Mouse (Mus musculus): ENCODE data around the gene Adgrb3. TPM values are rescaled to one million over a fixed set of nuclear protein-coding genes. Genes with fewer than 3 reads are reported as not detected.

Adgrb3 gene
- polyA plus RNA-seq, 1 experiment from 2014 or later: 0.58 TPM

DNA sequence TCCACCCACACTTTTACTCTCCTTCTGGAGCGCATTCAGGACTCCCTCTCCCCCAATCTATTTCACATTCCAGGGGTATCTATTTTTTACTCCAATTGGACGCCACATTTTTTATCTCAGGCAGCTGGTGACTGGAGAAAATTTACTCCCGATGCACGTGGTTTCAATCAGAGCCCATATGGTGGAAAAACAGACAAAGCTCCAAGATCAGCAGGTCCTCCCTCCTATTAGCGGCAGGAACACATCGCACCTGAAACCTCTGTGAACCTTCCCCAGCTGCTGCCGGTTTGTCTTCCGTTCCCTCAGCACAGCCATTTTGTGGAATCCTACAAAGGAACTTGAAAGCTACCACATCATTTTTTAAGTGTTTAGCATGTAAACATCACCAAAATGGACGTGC, 640.2 kb downstream of the Adgrb3 start:
- H3K27ac ChIP-seq (replicated peaks in 1 of 2; ENCODE audit: control insufficient read depth in 1 of 2, insufficient read depth in 1 of 2, low read depth in 2 of 2, low read length in 2 of 2): no peak overlapping the region
- H3K4me3 ChIP-seq (ENCODE audit: control insufficient read depth in 1 of 2, insufficient read depth in 1 of 2, low read depth in 1 of 2, low read length in 2 of 2): no peak overlapping the region
- no peak overlapping the region for H3K4me2 ChIP-seq (ENCODE audit: low read length)
- H3K36me3 ChIP-seq (ENCODE audit: control insufficient read depth, insufficient read depth, low read length): no peaks in the 10 kb centered on the region
- no peaks in the 10 kb centered on the region for H3K9me3 ChIP-seq (ENCODE audit: control insufficient read depth, low read length)
- WGBS: 40% methylated on average over 9 of the region's 9 CpGs
- H3K27me3 ChIP-seq (ENCODE audit: control insufficient read depth, insufficient read depth, low read length): no peaks in the 10 kb centered on the region
- H3K4me1 ChIP-seq (ENCODE audit: control insufficient read depth in 2 of 2, insufficient read depth in 2 of 2, low read length in 2 of 2): peaks cover 0 to 2% of the 10 kb centered on the region in 2 experiments; a peak in 1 of 4 replicates
- no peak overlapping the region for H3K9ac ChIP-seq (ENCODE audit: low read length)
- no peak for ATAC-seq (ENCODE audit: insufficient number of reproducible peaks, insufficient read depth, low FRiP score, low read depth)

DNA sequence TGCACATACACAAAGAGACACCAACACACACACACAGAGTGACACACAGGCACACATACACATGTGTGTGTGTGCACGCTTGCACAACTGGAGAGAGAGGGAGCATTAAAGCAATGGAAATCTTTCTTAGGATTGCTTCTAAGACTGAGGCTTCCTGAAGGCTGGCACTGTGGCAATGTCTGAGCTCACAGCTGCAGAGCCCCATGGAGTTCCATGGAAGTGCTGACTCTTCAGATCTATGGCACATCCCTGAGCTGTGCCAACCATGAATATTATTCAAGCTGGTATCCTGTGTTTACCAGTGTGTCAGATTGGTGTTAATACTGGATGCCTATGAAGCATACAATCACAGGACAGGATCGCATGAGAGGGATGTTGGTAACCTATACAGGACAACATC, 643.6 kb downstream of the Adgrb3 start:
- Histone ChIP-seq H3K36me3 (ENCODE audit: control insufficient read depth, insufficient read depth, low read length) (no peaks in the 10 kb centered on the region), H3K4me3 (ENCODE audit: control insufficient read depth in 1 of 2, insufficient read depth in 1 of 2, low read depth in 1 of 2, low read length in 2 of 2) (no peak overlapping the region), H3K4me2 (ENCODE audit: low read length) (no peak overlapping the region), H3K27ac (replicated peaks in 1 of 2; ENCODE audit: control insufficient read depth in 1 of 2, insufficient read depth in 1 of 2, low read depth in 2 of 2, low read length in 2 of 2) (no peak overlapping the region), H3K9ac (ENCODE audit: low read length) (no peak overlapping the region), H3K9me3 (ENCODE audit: control insufficient read depth, low read length) (no peaks in the 10 kb centered on the region), H3K27me3 (ENCODE audit: control insufficient read depth, insufficient read depth, low read length) (no peaks in the 10 kb centered on the region), H3K4me1 (ENCODE audit: control insufficient read depth in 2 of 2, insufficient read depth in 2 of 2, low read length in 2 of 2) (peaks cover 0 to 2% of the 10 kb centered on the region in 2 experiments; a peak in 1 of 4 replicates)
- no peak for ATAC-seq (ENCODE audit: insufficient number of reproducible peaks, insufficient read depth, low FRiP score, low read depth)
- 82% methylated on average over 2 of the region's 2 CpGs for WGBS

DNA sequence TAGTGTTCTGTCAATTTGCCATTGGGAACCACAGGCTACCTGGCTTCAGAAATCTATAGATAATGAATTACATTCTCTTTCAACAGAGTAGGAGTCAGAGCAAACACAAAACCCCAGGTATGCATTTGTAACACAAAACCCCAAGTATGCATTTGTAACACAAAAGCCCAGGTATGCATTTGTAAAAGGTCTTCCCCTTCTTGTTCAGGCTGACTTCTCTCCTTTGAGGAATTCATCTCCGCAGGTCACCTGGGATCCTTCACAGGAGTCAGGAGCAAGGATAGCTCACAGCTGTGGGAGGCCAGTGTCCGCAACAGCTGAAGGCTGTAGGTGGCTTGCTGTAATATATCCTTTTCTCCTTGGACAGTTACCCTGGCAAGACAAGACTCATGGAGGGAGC, 647.6 kb downstream of the Adgrb3 start:
- Histone ChIP-seq H3K9me3 (ENCODE audit: control insufficient read depth, low read length) (no peaks in the 10 kb centered on the region), H3K4me3 (ENCODE audit: control insufficient read depth in 1 of 2, insufficient read depth in 1 of 2, low read depth in 1 of 2, low read length in 2 of 2) (no peak overlapping the region), H3K27ac (replicated peaks in 1 of 2; ENCODE audit: control insufficient read depth in 1 of 2, insufficient read depth in 1 of 2, low read depth in 2 of 2, low read length in 2 of 2) (no peak overlapping the region), H3K36me3 (ENCODE audit: control insufficient read depth, insufficient read depth, low read length) (no peaks in the 10 kb centered on the region), H3K27me3 (ENCODE audit: control insufficient read depth, insufficient read depth, low read length) (no peaks in the 10 kb centered on the region), H3K4me2 (ENCODE audit: low read length) (no peak overlapping the region), H3K9ac (ENCODE audit: low read length) (no peak overlapping the region), H3K4me1 (ENCODE audit: control insufficient read depth in 2 of 2, insufficient read depth in 2 of 2, low read length in 2 of 2) (no peaks in the 10 kb centered on the region)
- 79% methylated on average over 2 of the region's 2 CpGs for WGBS
- ATAC-seq (ENCODE audit: insufficient number of reproducible peaks, insufficient read depth, low FRiP score, low read depth): no peak

- ATAC-seq (ENCODE audit: insufficient number of reproducible peaks, insufficient read depth, low FRiP score, low read depth): no peak
- Histone ChIP-seq H3K27ac (replicated peaks in 1 of 2; ENCODE audit: control insufficient read depth in 1 of 2, insufficient read depth in 1 of 2, low read depth in 2 of 2, low read length in 2 of 2) (no peak overlapping the region), H3K9ac (ENCODE audit: low read length) (no peak overlapping the region), H3K27me3 (ENCODE audit: control insufficient read depth, insufficient read depth, low read length) (no peaks in the 10 kb centered on the region), H3K4me3 (ENCODE audit: control insufficient read depth in 1 of 2, insufficient read depth in 1 of 2, low read depth in 1 of 2, low read length in 2 of 2) (no peak overlapping the region), H3K4me2 (ENCODE audit: low read length) (no peak overlapping the region), H3K36me3 (ENCODE audit: control insufficient read depth, insufficient read depth, low read length) (no peaks in the 10 kb centered on the region), H3K9me3 (ENCODE audit: control insufficient read depth, low read length) (no peaks in the 10 kb centered on the region), H3K4me1 (ENCODE audit: control insufficient read depth in 2 of 2, insufficient read depth in 2 of 2, low read length in 2 of 2) (no peaks in the 10 kb centered on the region)
- WGBS: 64% methylated on average over 6 of the region's 6 CpGs
These were observed 648.9 kb downstream of the Adgrb3 start for GRCm38 (mm10) chr1:25180615-25181014.

DNA sequence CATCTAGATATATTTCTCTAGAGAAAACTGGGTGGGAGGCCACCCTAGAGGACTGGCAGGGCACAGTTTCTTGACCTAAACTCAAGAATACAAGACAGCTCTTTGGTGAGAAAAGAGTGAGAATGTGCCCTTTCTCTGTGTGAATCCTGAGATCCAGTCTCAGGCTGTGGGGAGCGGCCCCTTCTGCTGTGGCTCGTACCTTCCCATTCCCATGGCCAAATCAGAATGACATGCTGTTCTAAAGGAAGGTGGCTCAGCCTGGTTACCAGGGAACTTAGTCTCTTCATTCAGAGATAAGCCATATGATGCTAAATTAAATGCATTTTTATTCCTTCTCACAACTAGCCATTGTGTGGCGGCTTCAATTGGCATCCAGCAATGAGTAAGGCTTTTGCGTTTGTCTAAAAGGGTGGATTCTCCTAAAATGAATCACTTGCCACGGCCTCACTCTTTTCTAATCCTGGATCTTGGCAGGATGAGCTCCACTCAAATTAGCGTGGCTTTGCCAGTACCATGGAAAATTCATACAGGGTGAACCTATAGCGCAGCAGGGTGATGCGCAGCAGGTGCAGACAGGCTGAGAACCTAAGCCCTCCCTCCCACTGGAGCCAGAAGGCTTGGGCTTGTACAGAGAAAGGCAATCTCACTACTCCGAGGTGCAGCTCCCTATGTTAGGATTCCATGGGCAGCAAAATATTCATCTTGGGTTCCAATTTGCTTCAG, 649.5 kb downstream of the Adgrb3 start:
- no peaks in the 10 kb centered on the region for H3K9me3 ChIP-seq (ENCODE audit: control insufficient read depth, low read length)
- H3K27me3 ChIP-seq (ENCODE audit: control insufficient read depth, insufficient read depth, low read length): no peaks in the 10 kb centered on the region
- no peak overlapping the region for H3K4me2 ChIP-seq (ENCODE audit: low read length)
- 55% methylated on average over 9 of the region's 9 CpGs for WGBS
- ATAC-seq (ENCODE audit: insufficient number of reproducible peaks, insufficient read depth, low FRiP score, low read depth): no peak
- no peak overlapping the region for H3K4me3 ChIP-seq (ENCODE audit: control insufficient read depth in 1 of 2, insufficient read depth in 1 of 2, low read depth in 1 of 2, low read length in 2 of 2)
- H3K4me1 ChIP-seq (ENCODE audit: control insufficient read depth in 2 of 2, insufficient read depth in 2 of 2, low read length in 2 of 2): no peaks in the 10 kb centered on the region
- no peak overlapping the region for H3K9ac ChIP-seq (ENCODE audit: low read length)
- no peaks in the 10 kb centered on the region for H3K36me3 ChIP-seq (ENCODE audit: control insufficient read depth, insufficient read depth, low read length)
- no peak overlapping the region for H3K27ac ChIP-seq (replicated peaks in 1 of 2; ENCODE audit: control insufficient read depth in 1 of 2, insufficient read depth in 1 of 2, low read depth in 2 of 2, low read length in 2 of 2)

DNA sequence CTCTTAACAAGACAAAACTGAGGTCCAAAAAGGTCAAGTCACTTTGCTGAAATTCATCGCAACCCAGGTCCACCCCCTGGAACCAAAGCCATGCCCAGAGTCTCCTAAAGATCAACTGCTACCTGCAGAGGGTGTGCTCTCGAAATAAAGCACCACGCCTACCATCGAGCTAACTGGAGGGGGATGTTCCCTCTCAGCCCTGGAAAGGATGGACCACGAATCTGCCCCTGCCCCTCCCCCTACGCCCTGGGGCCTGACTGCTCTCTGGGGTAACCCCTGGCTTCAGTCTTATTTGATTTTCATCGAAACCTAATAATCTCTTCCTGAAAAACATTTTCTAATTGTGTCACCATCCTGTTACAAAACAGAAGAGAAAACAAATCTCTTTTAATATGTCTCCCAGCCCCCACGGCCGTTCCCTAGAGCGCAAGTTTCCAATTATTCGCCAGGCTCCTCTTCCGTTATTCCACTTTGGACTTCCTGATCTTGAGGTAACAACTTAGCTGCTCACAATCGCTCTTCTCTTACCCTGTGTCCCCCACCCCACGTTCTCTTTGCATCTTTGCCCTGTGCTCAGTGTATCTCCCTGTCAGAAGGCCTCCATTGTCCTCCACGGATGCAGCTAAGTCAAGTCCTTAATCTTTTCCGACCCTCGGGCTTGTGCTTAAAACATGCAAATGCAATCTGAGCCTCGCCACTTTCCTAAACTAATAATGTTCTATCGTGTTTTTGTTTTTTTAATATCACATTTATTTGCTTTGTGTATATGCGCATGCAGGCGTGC, 651.0 kb downstream of the Adgrb3 start:
- WGBS: 43% methylated on average over 21 of the region's 21 CpGs
- H3K4me2 ChIP-seq (ENCODE audit: low read length): no peak overlapping the region

GRCm38 (mm10) chr1:25167120-25167519, 662.4 kb downstream of the Adgrb3 start:
- H3K9ac ChIP-seq (ENCODE audit: low read length): no peak overlapping the region
- H3K4me2 ChIP-seq (ENCODE audit: low read length): no peak overlapping the region
- 83% methylated on average over 5 of the region's 5 CpGs for WGBS
- H3K9me3 ChIP-seq (ENCODE audit: control insufficient read depth, low read length): no peaks in the 10 kb centered on the region
- ATAC-seq (ENCODE audit: insufficient number of reproducible peaks, insufficient read depth, low FRiP score, low read depth): no peak
- no peaks in the 10 kb centered on the region for H3K27me3 ChIP-seq (ENCODE audit: control insufficient read depth, insufficient read depth, low read length)
- no peak overlapping the region for H3K27ac ChIP-seq (replicated peaks in 1 of 2; ENCODE audit: control insufficient read depth in 1 of 2, insufficient read depth in 1 of 2, low read depth in 2 of 2, low read length in 2 of 2)
- H3K36me3 ChIP-seq (ENCODE audit: control insufficient read depth, insufficient read depth, low read length): no peaks in the 10 kb centered on the region
- H3K4me3 ChIP-seq (ENCODE audit: control insufficient read depth in 1 of 2, insufficient read depth in 1 of 2, low read depth in 1 of 2, low read length in 2 of 2): no peak overlapping the region
- H3K4me1 ChIP-seq (ENCODE audit: control insufficient read depth in 2 of 2, insufficient read depth in 2 of 2, low read length in 2 of 2): no peaks in the 10 kb centered on the region

More for the DNA sequence above, 651.0 kb downstream of the Adgrb3 start:
- no peak overlapping the region for H3K9ac ChIP-seq (ENCODE audit: low read length)
- H3K27ac ChIP-seq (replicated peaks in 1 of 2; ENCODE audit: control insufficient read depth in 1 of 2, insufficient read depth in 1 of 2, low read depth in 2 of 2, low read length in 2 of 2): no peak overlapping the region
- no peaks in the 10 kb centered on the region for H3K9me3 ChIP-seq (ENCODE audit: control insufficient read depth, low read length)
- no peaks in the 10 kb centered on the region for H3K4me1 ChIP-seq (ENCODE audit: control insufficient read depth in 2 of 2, insufficient read depth in 2 of 2, low read length in 2 of 2)
- H3K27me3 ChIP-seq (ENCODE audit: control insufficient read depth, insufficient read depth, low read length): no peaks in the 10 kb centered on the region
- ATAC-seq (ENCODE audit: insufficient number of reproducible peaks, insufficient read depth, low FRiP score, low read depth): no peak
- H3K36me3 ChIP-seq (ENCODE audit: control insufficient read depth, insufficient read depth, low read length): no peaks in the 10 kb centered on the region
- H3K4me3 ChIP-seq (ENCODE audit: control insufficient read depth in 1 of 2, insufficient read depth in 1 of 2, low read depth in 1 of 2, low read length in 2 of 2): no peak overlapping the region
